Mouse (Mus musculus) gastrocnemius, adult 2 months (tissue): Measurements from ENCODE around the gene Akap2. TPM values are rescaled to one million over a fixed set of nuclear protein-coding genes. Genes with fewer than 3 reads are reported as not detected.
A peak's percentile ranks its signal among the peaks of the same experiment; 100 is the strongest.

Experiments used
- DNase-seq: peaks from one replicate; pipeline ENCODE4 v3.0.0; 2022
- H3K27ac ChIP-seq: fragments of 200-600 bp; 2 replicates; pipeline ENCODE4 v1.8.1; 2022; ENCODE audit warnings: mild to moderate bottlenecking
- H3K4me3 ChIP-seq: fragments of 200-600 bp; 2 replicates; pipeline ENCODE4 v1.8.1; 2022; ENCODE audit warnings: mild to moderate bottlenecking, moderate library complexity
- CTCF ChIP-seq: fragments of 200-600 bp; IDR thresholded peaks from 2 replicates; pipeline ENCODE4 v1.8.1; 2022; ENCODE audit warnings: antibody characterized with exemption, mild to moderate bottlenecking, moderate library complexity
- intact Hi-C: fragments of 180-260 bp; cut with DNase I; formaldehyde crosslinking; loops from one replicate; pipeline ENCODE4 v1.15.1; 2025
- total RNA-seq, 2 experiments: library from RNA; stranded (reverse); gene quantifications; 2 replicates each; pipeline ENCODE4 v1.2.3; 2021

The Akap2 gene
- total RNA-seq, 2 experiments from 2014 or later = 28.3 to 42.6 TPM

GRCm38 (mm10) chr4:57860204-57860611 is 142.8 kb downstream of the Akap2 start:
- intact Hi-C loops = no loop called here
- Histone ChIP-seq H3K27ac (peak overlapping the region; percentile 78), H3K4me3 (peak overlapping the region; percentile 15; the same call in 1 of the 2 replicates)
- TF ChIP-seq CTCF = peak; percentile 39
- peak; percentile 76 for DNase-seq

- Histone ChIP-seq H3K4me3 (peak overlapping the region; percentile 7; the same call in 1 of the 2 replicates), H3K27ac (peak overlapping the region; percentile 78)
- no peak for DNase-seq
- no peak for TF ChIP-seq CTCF
- intact Hi-C loops = no loop called here
These were observed 143.7 kb downstream of the Akap2 start for GRCm38 (mm10) chr4:57861166-57861565.

DNA sequence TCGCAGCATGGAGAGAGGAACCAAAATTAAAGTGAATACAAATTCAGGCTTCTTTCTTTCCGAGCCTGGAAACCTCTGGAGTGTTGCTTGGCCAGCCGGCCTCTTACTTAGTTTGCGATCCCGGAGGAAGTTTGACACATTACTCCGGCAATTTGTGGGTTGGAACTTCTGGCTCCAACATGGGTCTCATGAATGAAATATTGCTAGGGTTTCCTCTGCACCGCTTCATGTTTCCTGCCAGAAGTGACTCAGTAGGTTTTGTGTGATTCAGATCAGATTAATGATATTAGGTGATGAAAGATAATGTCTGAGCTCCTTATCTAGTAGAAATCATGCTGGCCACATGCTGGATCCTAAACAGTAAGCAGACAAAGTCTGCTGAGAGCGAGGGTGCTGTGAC is 144.4 kb downstream of the Akap2 start:
- Histone ChIP-seq H3K27ac (peak overlapping the region; percentile 78), H3K4me3 (peak overlapping the region; percentile 19)
- no peak for TF ChIP-seq CTCF
- no peak for DNase-seq
- intact Hi-C loops = no loop called here

DNA sequence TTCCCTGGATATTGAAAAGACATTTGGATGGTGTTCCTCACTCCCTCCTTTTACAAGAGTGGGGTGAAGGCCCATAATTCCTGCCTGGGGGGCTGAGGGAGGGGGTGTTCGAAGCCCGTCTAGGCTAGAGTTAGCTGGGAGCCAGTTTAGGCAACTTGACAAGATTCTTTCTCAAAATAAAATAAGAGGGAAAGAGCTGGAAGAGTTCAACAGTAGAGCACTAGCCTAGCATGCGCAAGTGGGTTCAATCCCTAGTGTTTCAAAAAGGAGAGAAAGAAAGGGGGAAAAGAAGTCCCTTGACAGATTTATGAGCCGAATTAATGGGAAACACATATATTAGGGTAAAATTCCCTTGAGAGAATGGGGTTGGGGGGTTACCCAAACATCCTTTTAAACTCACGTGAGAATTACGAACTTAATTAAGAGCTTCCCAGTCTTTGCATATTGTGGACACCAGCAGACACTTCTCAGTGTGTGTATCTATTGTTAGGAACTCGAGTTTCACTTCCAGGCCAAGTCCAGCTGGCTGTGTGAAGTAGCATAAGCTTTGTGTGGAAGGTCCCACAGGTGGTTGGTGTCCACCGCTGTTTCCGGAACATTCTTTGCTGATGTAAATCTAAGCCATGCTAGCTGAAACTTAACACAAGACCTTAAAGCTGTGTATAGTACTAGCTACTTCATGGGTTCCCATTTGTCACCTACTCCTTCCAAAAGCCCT is 145.0 kb downstream of the Akap2 start:
- no peak for TF ChIP-seq CTCF
- peak overlapping the region; percentile 19 for H3K4me3 ChIP-seq
- peak overlapping the region; percentile 78 for H3K27ac ChIP-seq
- DNase-seq = no peak
- intact Hi-C loops = no loop called here

GRCm38 (mm10) chr4:57866088-57866487 is 148.6 kb downstream of the Akap2 start:
- no peak for TF ChIP-seq CTCF
- Histone ChIP-seq H3K4me3 (no peak overlapping the region), H3K27ac (peak overlapping the region; percentile 80)
- intact Hi-C loops = no loop called here
- DNase-seq = peak; percentile 50

GRCm38 (mm10) chr4:57866990-57867389 is 149.5 kb downstream of the Akap2 start:
- TF ChIP-seq CTCF = no peak
- intact Hi-C loops = loop anchor here (1.0 kb wide), 1 partner anchor 12 kb away; no protein-coding TSS in a partner anchor
- DNase-seq = no peak
- peak overlapping the region; percentile 31; the same call in 1 of the 2 replicates for H3K4me3 ChIP-seq
- H3K27ac ChIP-seq = peak overlapping the region; percentile 80

DNA sequence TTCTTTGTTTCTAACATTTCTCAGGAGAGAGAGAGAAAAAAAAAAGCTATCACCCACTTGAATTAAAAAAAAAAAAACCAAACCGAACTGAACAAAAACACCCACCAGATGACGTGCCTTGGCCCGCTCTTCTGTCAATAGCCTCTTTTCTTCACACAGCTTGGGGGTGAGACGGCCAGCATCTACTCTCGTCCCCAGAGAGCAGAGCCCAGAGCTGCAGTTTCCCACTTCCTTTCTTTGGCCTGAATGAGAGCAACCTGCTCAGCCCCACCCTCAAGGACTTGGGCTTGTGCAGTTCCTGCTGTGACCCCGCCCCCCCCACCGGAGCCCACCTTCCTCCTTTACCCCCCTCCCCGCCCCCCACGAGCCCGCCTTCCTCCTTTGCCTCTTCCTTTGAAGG is 150.0 kb downstream of the Akap2 start:
- DNase-seq = no peak
- no peak for TF ChIP-seq CTCF
- Histone ChIP-seq H3K27ac (peak overlapping the region; percentile 80), H3K4me3 (no peak overlapping the region; the same call in 1 of the 2 replicates)
- intact Hi-C loops = loop anchor here (1.0 kb wide), 1 partner anchor 12 kb away; no protein-coding TSS in a partner anchor

- no peak for TF ChIP-seq CTCF
- Histone ChIP-seq H3K27ac (no peak overlapping the region), H3K4me3 (no peak overlapping the region)
- intact Hi-C loops = loop anchor here (1.0 kb wide), 1 partner anchor 12 kb away; no protein-coding TSS in a partner anchor
- DNase-seq = no peak
These were observed 161.7 kb downstream of the Akap2 start for GRCm38 (mm10) chr4:57879137-57879536.

DNA sequence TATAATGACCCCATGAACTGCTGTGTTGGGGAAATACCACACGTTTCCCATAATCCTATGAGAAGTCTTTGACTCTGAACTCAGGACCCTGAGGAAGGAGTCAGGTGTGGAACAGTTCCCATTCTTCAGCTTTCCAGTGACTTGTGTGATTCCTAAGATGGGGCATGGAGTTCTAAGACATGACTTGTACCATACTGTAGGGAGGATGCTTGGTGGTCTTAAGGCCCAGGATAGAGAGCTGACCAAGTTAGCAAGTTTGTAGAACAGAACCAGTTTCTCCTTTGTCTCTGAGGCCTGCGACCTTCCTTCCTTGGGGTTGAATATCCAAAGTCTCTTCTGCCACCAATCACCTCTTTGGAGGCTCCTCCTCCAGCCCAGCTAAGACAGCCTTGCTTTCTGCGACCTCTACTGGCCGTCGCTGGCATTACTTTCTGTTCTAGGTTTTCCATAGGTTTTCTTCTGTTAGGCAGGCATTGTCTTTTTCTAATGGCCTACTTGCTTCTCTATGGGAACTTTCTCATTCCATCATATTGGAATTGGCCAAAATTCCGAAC is 162.4 kb downstream of the Akap2 start:
- intact Hi-C loops = loop anchor here (1.0 to 10.0 kb wide), 4 partner anchors 13 to 515 kb away; no protein-coding TSS in a partner anchor
- no peak; the same call in 1 of the 2 replicates for TF ChIP-seq CTCF
- H3K4me3 ChIP-seq = no peak overlapping the region
- no peak overlapping the region for H3K27ac ChIP-seq
- DNase-seq = peak; percentile 81

- H3K27ac ChIP-seq = no peak overlapping the region
- intact Hi-C loops = loop anchor here (10.0 kb wide), 2 partner anchors 99 to 519 kb away; no protein-coding TSS in a partner anchor
- DNase-seq = peak; percentile 42
- H3K4me3 ChIP-seq = no peak overlapping the region
- TF ChIP-seq CTCF = no peak
These were observed 166.3 kb downstream of the Akap2 start for GRCm38 (mm10) chr4:57883520-57884421.

DNA sequence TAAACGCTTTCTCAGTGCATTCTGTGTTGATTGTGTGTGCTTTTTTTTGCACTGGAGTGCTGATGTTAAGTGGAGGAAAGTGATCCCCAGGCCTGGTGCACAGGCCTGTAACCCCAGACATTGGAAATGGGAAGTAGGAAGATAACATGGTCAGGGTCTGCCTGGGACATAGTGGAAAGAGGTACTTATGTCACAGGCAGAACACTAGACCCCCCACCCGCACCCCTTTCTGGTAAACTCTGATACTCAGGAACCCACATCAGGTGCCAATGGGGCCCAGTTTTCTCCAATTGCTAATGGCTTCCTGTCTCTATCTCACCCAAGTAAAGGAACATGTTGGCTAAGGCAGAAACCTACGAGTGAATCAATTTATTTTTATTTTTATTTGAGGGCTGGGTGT is 167.1 kb downstream of the Akap2 start:
- Histone ChIP-seq H3K27ac (no peak overlapping the region), H3K4me3 (no peak overlapping the region)
- TF ChIP-seq CTCF = no peak
- DNase-seq = no peak
- intact Hi-C loops = loop anchor here (10.0 kb wide), 2 partner anchors 100 to 520 kb away; no protein-coding TSS in a partner anchor

- Histone ChIP-seq H3K27ac (no peak overlapping the region), H3K4me3 (no peak overlapping the region)
- DNase-seq = no peak
- intact Hi-C loops = loop anchor here (10.0 kb wide), 2 partner anchors 100 to 520 kb away; no protein-coding TSS in a partner anchor
- TF ChIP-seq CTCF = no peak
These were observed 167.7 kb downstream of the Akap2 start for GRCm38 (mm10) chr4:57885186-57885585.
